Mouse (Mus musculus) heart, embryonic 10.5 days (tissue): Measurements from ENCODE around the gene Tiam2. TPM values are rescaled to one million over a fixed set of nuclear protein-coding genes. Genes with fewer than 3 reads are reported as not detected.

Experiments used
- DNase-seq: peaks from one replicate; pipeline ENCODE4 v3.0.0-alpha.2; 2017; ENCODE audit warnings: low spot score
- H3K27ac ChIP-seq: fragments of 300-500 bp; sonication (generic); 2 replicates; pipeline ENCODE4 v1.5.1; 2016; ENCODE audit warnings: mild to moderate bottlenecking
- H3K27me3 ChIP-seq: fragments of 300-500 bp; sonication (generic); 2 replicates; pipeline ENCODE4 v1.6.1; 2016; ENCODE audit warnings: mild to moderate bottlenecking; ENCODE audit not compliant: poor library complexity, insufficient read depth, severe bottlenecking
- H3K36me3 ChIP-seq: fragments of 300-500 bp; sonication (generic); 2 replicates; pipeline ENCODE4 v1.6.1; 2016; ENCODE audit warnings: mild to moderate bottlenecking, moderate library complexity
- H3K4me1 ChIP-seq: fragments of 300-500 bp; sonication (generic); 2 replicates; pipeline ENCODE4 v1.6.1; 2016; ENCODE audit warnings: mild to moderate bottlenecking
- H3K4me3 ChIP-seq: fragments of 300-500 bp; sonication (generic); 2 replicates; pipeline ENCODE4 v1.5.1; 2016; ENCODE audit warnings: mild to moderate bottlenecking, moderate library complexity
- H3K9me3 ChIP-seq: fragments of 300-500 bp; sonication (generic); 2 replicates; pipeline ENCODE4 v1.6.1; 2016; ENCODE audit warnings: mild to moderate bottlenecking, moderate library complexity
- WGBS: fragments of 180-500 bp; shearing (Covaris S2); methylation state at CpG from one replicate; pipeline ENCODE4 v1.1.7; 2016; 5-methylcytosine and 5-hydroxymethylcytosine counted together
- polyA plus RNA-seq: library from polyadenylated mRNA; unstranded; fragments of >200 nt; fragmentation: Nextera tagmentation; extraction: Ambion mirVana; gene quantifications from 2 replicates; pipeline ENCODE4 v1.2.1, GENCODE M21; 2016

Tiam2 gene
- polyA plus RNA-seq: 3.5 and 3.7 TPM in 2 replicates

- DNase-seq: peak; percentile 91
- Histone ChIP-seq H3K9me3 (no peaks in the 10 kb centered on the region), H3K36me3 (no peaks in the 10 kb centered on the region), H3K27me3 (peaks cover 18% of the 10 kb centered on the region; the same call in 1 of the 2 replicates), H3K27ac (peak within 1 kb of the TSS; percentile 83), H3K4me1 (peaks cover 6% of the 10 kb centered on the region; the same call in 1 of the 2 replicates), H3K4me3 (peak within 1 kb of the TSS; percentile 80)
- WGBS: 1% methylated on average over 55 of the region's 55 CpGs
Measured at GRCm38 (mm10) chr17:3326148-3326902, at the start of gene Tiam2. Tiam2 (plus strand) TSS chr17:3326573.

GRCm38 (mm10) chr17:3280321-3280720, 46.1 kb upstream of the Tiam2 start:
- no peak overlapping the region for H3K27ac ChIP-seq
- H3K27me3 ChIP-seq: no peaks in the 10 kb centered on the region
- H3K36me3 ChIP-seq: no peaks in the 10 kb centered on the region
- H3K9me3 ChIP-seq: no peaks in the 10 kb centered on the region
- no peak overlapping the region for H3K4me3 ChIP-seq
- DNase-seq: no peak
- WGBS: 76% methylated on average over 2 of the region's 2 CpGs
- peaks cover 21% of the 10 kb centered on the region for H3K4me1 ChIP-seq

GRCm38 (mm10) chr17:3281939-3282338, 44.4 kb upstream of the Tiam2 start:
- Histone ChIP-seq H3K4me1 (peaks cover 19% of the 10 kb centered on the region), H3K4me3 (no peak overlapping the region), H3K27ac (no peak overlapping the region), H3K9me3 (no peaks in the 10 kb centered on the region), H3K27me3 (no peaks in the 10 kb centered on the region), H3K36me3 (no peaks in the 10 kb centered on the region)
- WGBS: 80% methylated on average over 5 of the region's 5 CpGs
- DNase-seq: no peak

GRCm38 (mm10) chr17:3285030-3285671, 41.2 kb upstream of the Tiam2 start:
- Histone ChIP-seq H3K36me3 (no peaks in the 10 kb centered on the region), H3K9me3 (no peaks in the 10 kb centered on the region), H3K27me3 (no peaks in the 10 kb centered on the region), H3K4me3 (no peak overlapping the region), H3K4me1 (peaks cover 16% of the 10 kb centered on the region), H3K27ac (peak overlapping the region; percentile 56; the same call in 1 of the 2 replicates)
- WGBS: 36% methylated on average over 8 of the region's 8 CpGs
- no peak for DNase-seq

- no peaks in the 10 kb centered on the region for H3K9me3 ChIP-seq
- no peak overlapping the region for H3K27ac ChIP-seq
- no peaks in the 10 kb centered on the region for H3K27me3 ChIP-seq
- no peaks in the 10 kb centered on the region for H3K36me3 ChIP-seq
- DNase-seq: no peak
- peaks cover 12% of the 10 kb centered on the region for H3K4me1 ChIP-seq
- H3K4me3 ChIP-seq: no peak overlapping the region
- 53% methylated on average over 8 of the region's 8 CpGs for WGBS
Measured at GRCm38 (mm10) chr17:3286123-3286825, 40.1 kb upstream of the Tiam2 start.

- H3K27me3 ChIP-seq: no peaks in the 10 kb centered on the region
- WGBS: 20% methylated on average over 6 of the region's 6 CpGs
- peak; percentile 81 for DNase-seq
- no peak overlapping the region for H3K27ac ChIP-seq
- H3K9me3 ChIP-seq: no peaks in the 10 kb centered on the region
- peaks cover 12% of the 10 kb centered on the region for H3K4me1 ChIP-seq
- peaks cover 4% of the 10 kb centered on the region; the same call in 1 of the 2 replicates for H3K36me3 ChIP-seq
- H3K4me3 ChIP-seq: no peak overlapping the region
Measured at GRCm38 (mm10) chr17:3288341-3288740, 38.0 kb upstream of the Tiam2 start.

- H3K36me3 ChIP-seq: peaks cover 4% of the 10 kb centered on the region; the same call in 1 of the 2 replicates
- H3K4me3 ChIP-seq: no peak overlapping the region
- H3K4me1 ChIP-seq: peaks cover 10% of the 10 kb centered on the region
- H3K27ac ChIP-seq: no peak overlapping the region; the same call in 1 of the 2 replicates
- no peak for DNase-seq
- whole genome bisulfite sequencing: 25% methylated on average over 2 of the region's 2 CpGs
- no peaks in the 10 kb centered on the region for H3K27me3 ChIP-seq
- H3K9me3 ChIP-seq: no peaks in the 10 kb centered on the region
Measured at GRCm38 (mm10) chr17:3295097-3295496, 31.3 kb upstream of the Tiam2 start.

- peaks cover 5% of the 10 kb centered on the region for H3K4me1 ChIP-seq
- no peak for DNase-seq
- H3K9me3 ChIP-seq: no peaks in the 10 kb centered on the region
- H3K4me3 ChIP-seq: no peak overlapping the region
- WGBS: 57% methylated on average over 6 of the region's 6 CpGs
- H3K27ac ChIP-seq: no peak overlapping the region
- H3K36me3 ChIP-seq: no peaks in the 10 kb centered on the region
- no peaks in the 10 kb centered on the region for H3K27me3 ChIP-seq
Measured at GRCm38 (mm10) chr17:3299487-3299886, 26.9 kb upstream of the Tiam2 start.

GRCm38 (mm10) chr17:3305926-3306325, 20.4 kb upstream of the Tiam2 start:
- H3K4me1 ChIP-seq: peaks cover 5% of the 10 kb centered on the region; the same call in 1 of the 2 replicates
- H3K27me3 ChIP-seq: no peaks in the 10 kb centered on the region
- no peak for DNase-seq
- 45% methylated on average over 2 of the region's 2 CpGs for WGBS
- peak overlapping the region; percentile 16; the same call in 1 of the 2 replicates for H3K27ac ChIP-seq
- peaks cover 7% of the 10 kb centered on the region; the same call in 1 of the 2 replicates for H3K36me3 ChIP-seq
- no peaks in the 10 kb centered on the region for H3K9me3 ChIP-seq
- no peak overlapping the region for H3K4me3 ChIP-seq

GRCm38 (mm10) chr17:3313711-3314624, 12.4 kb upstream of the Tiam2 start:
- Histone ChIP-seq H3K4me1 (no peaks in the 10 kb centered on the region), H3K9me3 (no peaks in the 10 kb centered on the region), H3K36me3 (no peaks in the 10 kb centered on the region; the same call in 1 of the 2 replicates), H3K4me3 (peak overlapping the region; percentile 55), H3K27ac (peak overlapping the region; percentile 85), H3K27me3 (0 out of 2 replicates have a peak, but pooled peaks cover 3% of the 10 kb centered on the region)
- DNase-seq: peak; percentile 91
- WGBS: 7% methylated on average over 49 of the region's 60 CpGs

- WGBS: 37% methylated on average over 3 of the region's 3 CpGs
- Histone ChIP-seq H3K4me1 (no peaks in the 10 kb centered on the region), H3K36me3 (no peaks in the 10 kb centered on the region; the same call in 1 of the 2 replicates), H3K9me3 (no peaks in the 10 kb centered on the region), H3K27me3 (0 out of 2 replicates have a peak, but pooled peaks cover 3% of the 10 kb centered on the region), H3K27ac (peak overlapping the region; percentile 85), H3K4me3 (peak overlapping the region; percentile 55)
- no peak for DNase-seq
Measured at GRCm38 (mm10) chr17:3314625-3315020, 11.8 kb upstream of the Tiam2 start.

GRCm38 (mm10) chr17:3315581-3315980, 10.8 kb upstream of the Tiam2 start:
- no peak overlapping the region for H3K27ac ChIP-seq
- H3K4me3 ChIP-seq: no peak overlapping the region
- no peaks in the 10 kb centered on the region for H3K9me3 ChIP-seq
- no peaks in the 10 kb centered on the region for H3K4me1 ChIP-seq
- 85% methylated on average over 4 of the region's 4 CpGs for WGBS
- no peaks in the 10 kb centered on the region for H3K36me3 ChIP-seq
- 0 out of 2 replicates have a peak, but pooled peaks cover 3% of the 10 kb centered on the region for H3K27me3 ChIP-seq
- no peak for DNase-seq
